Mouse (Mus musculus) kidney, adult 8-10 months (tissue): ENCODE data around the gene 9130213A22Rik.
A peak's percentile ranks its signal among the peaks of the same experiment; 100 is the strongest.

ENCODE experiments used
- DNase-seq, 2 experiments: peaks; one replicate each; pipeline ENCODE4 v3.0.0; 2022

The 9130213A22Rik gene

GRCm38 (mm10) chr11:69122336-69122951 lies at the start of gene 9130213A22Rik:
Gene 9130213A22Rik, minus strand, starts transcription at chr11:69122589.
- peak; percentile 80 to 85 for DNase-seq

GRCm38 (mm10) chr11:69171626-69172025 lies 49.2 kb upstream of the 9130213A22Rik start:
- peak; percentile 44 to 53 for DNase-seq

GRCm38 (mm10) chr11:69169313-69169712 lies 46.9 kb upstream of the 9130213A22Rik start:
- no peak for DNase-seq

GRCm38 (mm10) chr11:69156800-69157199 lies 34.4 kb upstream of the 9130213A22Rik start, which contains the start of gene Alox12b:
Gene Alox12b, plus strand, starts transcription at chr11:69156989.
- no peak for DNase-seq

GRCm38 (mm10) chr11:69155351-69155750 lies 33.0 kb upstream of the 9130213A22Rik start:
- no peak for DNase-seq

GRCm38 (mm10) chr11:69153831-69154230 lies 31.4 kb upstream of the 9130213A22Rik start:
- DNase-seq: no peak

GRCm38 (mm10) chr11:69151004-69151403 lies 28.6 kb upstream of the 9130213A22Rik start:
- DNase-seq: no peak

GRCm38 (mm10) chr11:69150444-69150843 lies 28.1 kb upstream of the 9130213A22Rik start:
- peak; percentile 33 to 68 for DNase-seq

GRCm38 (mm10) chr11:69149728-69150127 lies 27.3 kb upstream of the 9130213A22Rik start:
- no peak for DNase-seq

GRCm38 (mm10) chr11:69148451-69148960 lies 26.1 kb upstream of the 9130213A22Rik start:
- DNase-seq: no peak

GRCm38 (mm10) chr11:69147546-69147945 lies 25.2 kb upstream of the 9130213A22Rik start:
- DNase-seq: no peak

GRCm38 (mm10) chr11:69135361-69135760 lies 13.0 kb upstream of the 9130213A22Rik start:
- DNase-seq: no peak

GRCm38 (mm10) chr11:69134622-69134968 lies 12.2 kb upstream of the 9130213A22Rik start:
- no peak for DNase-seq

- peak in 1 of 2 experiments; percentile 28 for DNase-seq
These were observed 11.7 kb upstream of the 9130213A22Rik start for GRCm38 (mm10) chr11:69133923-69134621.

- DNase-seq: no peak
These were observed 11.2 kb upstream of the 9130213A22Rik start for GRCm38 (mm10) chr11:69133566-69133922.

- DNase-seq: no peak
These were observed 6.2 kb upstream of the 9130213A22Rik start for GRCm38 (mm10) chr11:69128426-69129122.

- DNase-seq: no peak
These were observed 4.3 kb upstream of the 9130213A22Rik start for GRCm38 (mm10) chr11:69126706-69127095.

GRCm38 (mm10) chr11:69125919-69126705 lies 3.7 kb upstream of the 9130213A22Rik start:
- no peak for DNase-seq

GRCm38 (mm10) chr11:69125852-69125918 lies 3.3 kb upstream of the 9130213A22Rik start, which contains the start of gene Aloxe3:
Gene Aloxe3, plus strand, starts transcription at chr11:69125896.
- no peak for DNase-seq

- peak; percentile 85 to 91 for DNase-seq
These were observed 2.9 kb upstream of the 9130213A22Rik start for GRCm38 (mm10) chr11:69125041-69125851.

- peak; percentile 67 to 75 for DNase-seq
These were observed 2.1 kb upstream of the 9130213A22Rik start for GRCm38 (mm10) chr11:69124498-69124847.

GRCm38 (mm10) chr11:69123693-69124497 lies 1.5 kb upstream of the 9130213A22Rik start:
- DNase-seq: peak; percentile 90 to 96
